Mouse (Mus musculus) heart, postnatal 0 days (tissue): ENCODE measurements around the gene Tent2. TPM values are rescaled to one million over a fixed set of nuclear protein-coding genes. Genes with fewer than 3 reads are reported as not detected.

ENCODE experiments used
- ATAC-seq: fragments of 200-750 bp; cut with Nextera tagmentation; 2 replicates; pipeline ENCODE4 v1.8.0; 2017; ENCODE audit warnings: low read depth, moderate number of reproducible peaks, moderate library complexity; ENCODE audit not compliant: insufficient read depth
- DNase-seq: peaks from one replicate; pipeline ENCODE4 v3.0.0-alpha.2; 2016; ENCODE audit warnings: low spot score
- H3K27ac ChIP-seq: fragments of 300-500 bp; sonication (generic); 2 replicates; pipeline ENCODE4 v1.5.1; 2014; ENCODE audit warnings: low read depth, mild to moderate bottlenecking
- H3K27me3 ChIP-seq: fragments of 300-500 bp; sonication (generic); 2 replicates; pipeline ENCODE4 v1.6.1; 2014; ENCODE audit warnings: low read length, mixed read lengths; ENCODE audit not compliant: control insufficient read depth, insufficient read depth
- H3K36me3 ChIP-seq: fragments of 300-500 bp; sonication (generic); replicated peaks from 2 replicates; pipeline ENCODE4 v1.6.1; 2014; ENCODE audit warnings: low read length, mixed read lengths; ENCODE audit not compliant: control insufficient read depth, insufficient read depth
- H3K4me1 ChIP-seq: fragments of 300-500 bp; sonication (generic); 2 replicates; pipeline ENCODE4 v1.6.1; 2014; ENCODE audit warnings: antibody characterized with exemption; ENCODE audit not compliant: control insufficient read depth, insufficient read depth
- H3K4me2 ChIP-seq: fragments of 300-500 bp; sonication (generic); 2 replicates; pipeline ENCODE4 v1.6.1; 2014; ENCODE audit warnings: low read depth, mild to moderate bottlenecking, low read length, moderate library complexity
- H3K4me3 ChIP-seq: fragments of 300-500 bp; sonication (generic); 2 replicates; pipeline ENCODE4 v1.5.1; 2014; ENCODE audit warnings: low read depth, low read length
- H3K9ac ChIP-seq: fragments of 300-500 bp; sonication (generic); replicated peaks from 2 replicates; pipeline ENCODE4 v1.6.1; 2014; ENCODE audit warnings: low read depth, low read length, mixed read lengths
- H3K9me3 ChIP-seq: fragments of 300-500 bp; sonication (generic); replicated peaks from 2 replicates; pipeline ENCODE4 v1.6.1; 2016; ENCODE audit warnings: low read length; ENCODE audit not compliant: control insufficient read depth
- CTCF ChIP-seq: IDR thresholded peaks from 2 replicates; pipeline ENCODE4 v1.5.1; 2016; ENCODE audit warnings: antibody characterized with exemption, control low read depth, low read depth
- EP300 ChIP-seq: IDR thresholded peaks from 2 replicates; pipeline ENCODE4 v1.6.1; 2016; ENCODE audit warnings: antibody characterized with exemption, low read depth
- WGBS: fragments of 180-500 bp; shearing (Covaris S2); extraction: QIAGEN DNeasy Blood & Tissue Kit; methylation state at CpG from one replicate; pipeline ENCODE4 v1.1.7; 2014; 5-methylcytosine and 5-hydroxymethylcytosine counted together
- polyA plus RNA-seq: library from polyadenylated mRNA; unstranded; fragments of >200 nt; fragmentation: Nextera tagmentation; extraction: Ambion mirVana; gene quantifications from 2 replicates; pipeline ENCODE4 v1.2.1, GENCODE M21; 2015
- total RNA-seq: library from RNA; depleted of rRNA; stranded (reverse); fragments of >200 nt; gene quantifications from 2 replicates; pipeline ENCODE4 v1.2.3, GENCODE M21; 2014; ENCODE audit warnings: low replicate concordance

Gene Tent2
- total and polyA plus RNA-seq, 2 experiments from 2014 or later, result 19.2 to 34.0 TPM

GRCm38 (mm10) chr13:93141184-93141583 is 51.0 kb downstream of the Tent2 start:
- Histone ChIP-seq H3K9me3 (no peaks in the 10 kb centered on the region), H3K4me1 (peaks cover 33% of the 10 kb centered on the region), H3K27me3 (no peaks in the 10 kb centered on the region), H3K4me2 (no peak overlapping the region), H3K9ac (no peak overlapping the region), H3K4me3 (no peak overlapping the region), H3K36me3 (no peaks in the 10 kb centered on the region), H3K27ac (no peak overlapping the region)
- DNase-seq (no peak), ATAC-seq (no peak)
- TF ChIP-seq CTCF (no peak), EP300 (no peak)
- 87% methylated on average over 6 of the region's 6 CpGs for WGBS

- ATAC-seq, result peak; percentile 84
- 31% methylated on average over 1 of the region's 1 CpGs for WGBS
Measured at GRCm38 (mm10) chr13:93138059-93138458, 54.1 kb downstream of the Tent2 start.

GRCm38 (mm10) chr13:93137098-93137497 is 55.1 kb downstream of the Tent2 start:
- Histone ChIP-seq H3K27me3 (no peaks in the 10 kb centered on the region), H3K27ac (0 out of 2 replicates have a peak overlapping the region, but pooled peaks have one; percentile 46), H3K4me1 (peaks cover 30% of the 10 kb centered on the region), H3K36me3 (no peaks in the 10 kb centered on the region), H3K4me3 (no peak overlapping the region), H3K9me3 (no peaks in the 10 kb centered on the region), H3K4me2 (no peak overlapping the region), H3K9ac (no peak overlapping the region)
- DNase-seq (no peak), ATAC-seq (no peak)
- 64% methylated on average over 7 of the region's 7 CpGs for WGBS
- TF ChIP-seq EP300 (no peak), CTCF (no peak)

More at GRCm38 (mm10) chr13:93138059-93138458, 54.1 kb downstream of the Tent2 start:
- H3K27ac ChIP-seq, result peak overlapping the region; percentile 67
- H3K27me3 ChIP-seq, result no peaks in the 10 kb centered on the region
- H3K4me2 ChIP-seq, result no peak overlapping the region
- no peaks in the 10 kb centered on the region for H3K9me3 ChIP-seq
- no peak for TF ChIP-seq EP300
- no peak overlapping the region for H3K4me3 ChIP-seq
- peaks cover 36% of the 10 kb centered on the region for H3K4me1 ChIP-seq
- DNase-seq, result peak; percentile 70
- no peaks in the 10 kb centered on the region for H3K36me3 ChIP-seq
- no peak overlapping the region for H3K9ac ChIP-seq

- Histone ChIP-seq H3K4me2 (no peak overlapping the region), H3K9me3 (no peaks in the 10 kb centered on the region), H3K36me3 (no peaks in the 10 kb centered on the region), H3K9ac (no peak overlapping the region), H3K4me1 (peaks cover 25% of the 10 kb centered on the region), H3K27ac (peak overlapping the region; percentile 46), H3K27me3 (no peaks in the 10 kb centered on the region), H3K4me3 (no peak overlapping the region)
- ATAC-seq (no peak), DNase-seq (no peak)
- 81% methylated on average over 1 of the region's 1 CpGs for WGBS
- TF ChIP-seq CTCF, result no peak
- TF ChIP-seq EP300, result no peak
Measured at GRCm38 (mm10) chr13:93136251-93136650, 55.9 kb downstream of the Tent2 start.

GRCm38 (mm10) chr13:93135501-93135900 is 56.7 kb downstream of the Tent2 start:
- Histone ChIP-seq H3K4me3 (no peak overlapping the region), H3K9ac (no peak overlapping the region), H3K27ac (0 out of 2 replicates have a peak overlapping the region, but pooled peaks have one; percentile 46), H3K27me3 (no peaks in the 10 kb centered on the region), H3K36me3 (no peaks in the 10 kb centered on the region), H3K4me1 (peaks cover 29% of the 10 kb centered on the region), H3K9me3 (no peaks in the 10 kb centered on the region), H3K4me2 (no peak overlapping the region)
- WGBS, result 65% methylated on average over 2 of the region's 2 CpGs
- TF ChIP-seq CTCF (no peak), EP300 (no peak)
- peak; percentile 31 for DNase-seq
- no peak for ATAC-seq

GRCm38 (mm10) chr13:93130674-93131073 is 61.5 kb downstream of the Tent2 start:
- TF ChIP-seq CTCF (no peak), EP300 (no peak)
- DNase-seq (no peak), ATAC-seq (no peak)
- Histone ChIP-seq H3K9me3 (no peaks in the 10 kb centered on the region), H3K4me2 (no peak overlapping the region), H3K4me1 (peaks cover 5% of the 10 kb centered on the region; the same call in 1 of the 2 replicates), H3K27me3 (no peaks in the 10 kb centered on the region), H3K27ac (no peak overlapping the region), H3K9ac (no peak overlapping the region), H3K36me3 (no peaks in the 10 kb centered on the region), H3K4me3 (no peak overlapping the region)
- WGBS, result 26% methylated on average over 3 of the region's 3 CpGs
